Mouse (Mus musculus) frontal cortex, postnatal 10 days (tissue): ENCODE results near the gene Rap1gap2.
"Not testable (repeated sequence)": the region's sequence is repeated elsewhere in the genome, so short reads cannot be mapped to it uniquely, and the experiment has no call there.

Source experiments
- DNase-seq, 2 experiments: peaks; one replicate each; pipeline ENCODE4 v3.0.0; 2022; ENCODE audit warnings: low spot score in 2 of 2, mixed read lengths in 1 of 2

Rap1gap2 gene

DNA sequence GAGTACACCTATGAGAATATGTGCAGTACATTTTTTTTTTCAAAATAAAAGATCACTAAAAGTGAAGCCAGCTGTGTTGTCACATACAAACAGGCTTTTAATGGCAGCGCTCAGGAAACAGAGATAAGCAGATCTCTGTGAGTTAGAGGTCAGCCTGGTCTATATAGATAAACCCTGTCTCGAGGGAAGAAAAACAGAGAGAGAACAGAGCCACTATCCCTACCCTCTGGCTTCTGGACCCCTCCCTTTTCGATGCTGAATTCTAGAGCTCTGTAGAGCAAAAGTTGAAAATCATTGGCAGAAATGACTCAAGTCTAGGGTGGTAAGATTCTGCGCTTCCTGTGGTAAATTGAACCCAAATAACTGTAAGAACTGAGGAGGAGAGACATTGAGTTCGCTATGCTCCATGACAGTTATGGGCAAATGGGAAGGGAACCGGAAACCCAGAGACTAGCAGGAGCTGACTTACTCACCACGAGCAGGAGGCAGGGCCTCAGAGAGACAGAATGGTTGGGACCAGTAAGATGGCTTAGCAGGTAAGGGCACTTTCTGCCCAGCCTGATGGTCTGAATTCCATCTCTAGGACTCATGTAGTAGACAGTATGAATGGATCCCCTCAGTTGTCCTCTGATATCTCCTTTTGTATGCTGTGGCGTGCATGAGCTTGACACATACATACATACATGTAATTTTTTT, 11.4 kb upstream of the Rap1gap2 start:
- no peak for DNase-seq

DNA sequence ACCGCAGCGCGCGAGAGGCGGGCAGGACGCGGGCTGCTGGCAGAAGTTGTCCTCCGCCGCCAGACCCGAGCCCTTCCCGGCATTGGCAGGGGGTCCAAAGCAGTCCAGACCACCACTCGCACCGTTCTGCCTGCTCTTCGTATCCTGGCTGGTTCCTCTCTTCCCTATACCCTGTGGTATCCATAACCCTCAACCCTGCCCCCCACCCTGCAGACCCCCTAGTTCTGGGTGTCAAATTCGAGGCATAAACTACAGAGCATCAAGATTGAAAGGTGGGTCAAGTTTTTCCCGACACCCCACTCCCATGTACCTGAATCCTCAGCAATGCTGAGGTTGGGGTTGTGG, 9.2 kb upstream of the Rap1gap2 start:
- DNase-seq = no peak

DNA sequence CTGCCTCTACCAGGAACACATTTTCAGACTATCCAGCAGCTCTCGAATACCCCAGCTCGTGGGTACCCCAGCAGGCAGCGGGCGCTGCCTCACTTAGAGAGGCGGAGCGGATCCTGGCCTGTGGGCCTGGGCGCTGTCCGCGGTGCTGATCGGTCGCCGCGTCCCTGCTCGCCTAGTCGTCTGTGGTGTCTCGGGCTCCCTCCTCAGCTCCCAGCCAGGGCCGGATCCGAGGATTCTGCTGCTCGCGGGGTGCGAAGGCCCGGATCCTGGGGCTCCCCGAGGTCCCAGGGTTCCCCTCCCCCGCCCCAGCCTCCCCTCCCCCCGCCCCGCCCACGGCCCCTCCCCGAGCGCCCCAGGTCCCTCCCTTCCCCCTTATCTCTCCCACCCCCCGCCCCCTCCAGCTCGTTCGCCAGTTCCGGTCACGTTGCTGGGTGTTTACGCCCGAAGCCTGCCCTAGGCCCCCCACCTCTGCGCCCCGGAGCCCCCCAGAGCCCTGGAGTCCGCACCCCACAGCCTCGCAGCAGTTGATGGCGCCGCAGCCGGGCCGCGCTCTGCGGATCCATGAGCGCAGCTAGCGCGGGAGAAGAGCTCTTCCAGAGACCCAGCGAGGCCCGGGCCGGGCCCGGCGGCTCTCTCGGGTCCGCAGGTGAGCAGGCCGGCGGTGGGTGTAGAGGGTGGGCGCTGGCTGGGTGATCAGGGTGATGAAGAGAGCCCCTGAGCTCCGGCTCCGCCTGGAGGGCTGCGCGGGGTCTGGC, 8.7 kb upstream of the Rap1gap2 start, which contains the start of gene Ccdc92b:
TSS of gene Ccdc92b (plus strand) at position 405 of the 755 bp plus-strand sequence.
- peak; percentile 39 to 74 for DNase-seq

DNA sequence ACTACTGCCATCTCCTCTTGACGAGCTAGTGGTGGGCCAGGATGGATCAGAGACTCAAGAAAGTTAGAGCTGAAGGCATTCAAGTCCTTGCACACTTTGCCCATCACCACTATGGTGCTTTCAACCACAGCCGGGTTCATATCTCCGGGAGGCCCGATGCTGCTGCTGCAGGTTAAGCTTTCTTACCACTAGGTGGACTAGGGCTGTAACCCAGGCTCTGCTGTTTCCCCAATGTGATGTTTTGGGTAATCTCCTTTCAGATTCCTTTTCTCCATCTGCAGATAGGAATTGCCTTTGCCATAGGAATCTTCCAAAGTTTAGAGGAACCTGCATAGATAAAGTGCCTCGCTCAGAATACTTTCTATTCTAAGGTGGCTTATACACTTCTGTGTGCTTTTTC, 4.9 kb upstream of the Rap1gap2 start:
- no peak for DNase-seq

DNA sequence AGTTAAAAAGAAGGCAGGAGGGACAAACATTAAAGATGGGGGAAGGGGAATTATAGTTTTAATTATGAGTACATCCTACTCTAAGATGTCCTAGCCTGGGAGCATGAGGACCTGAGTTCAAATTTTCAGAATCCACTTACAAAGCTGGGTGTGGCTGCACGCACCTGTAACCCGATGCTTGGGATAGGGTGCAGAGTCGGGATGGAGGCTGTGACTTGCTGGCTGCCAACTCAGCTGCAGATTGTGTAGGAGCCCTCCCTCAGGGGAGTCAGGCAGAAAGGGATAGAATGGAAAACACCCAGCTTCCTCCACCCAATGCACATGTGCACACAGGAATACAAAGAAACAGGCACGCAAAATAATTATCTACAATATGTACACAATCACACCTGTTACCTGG, 2.7 kb upstream of the Rap1gap2 start:
- DNase-seq = no peak

DNA sequence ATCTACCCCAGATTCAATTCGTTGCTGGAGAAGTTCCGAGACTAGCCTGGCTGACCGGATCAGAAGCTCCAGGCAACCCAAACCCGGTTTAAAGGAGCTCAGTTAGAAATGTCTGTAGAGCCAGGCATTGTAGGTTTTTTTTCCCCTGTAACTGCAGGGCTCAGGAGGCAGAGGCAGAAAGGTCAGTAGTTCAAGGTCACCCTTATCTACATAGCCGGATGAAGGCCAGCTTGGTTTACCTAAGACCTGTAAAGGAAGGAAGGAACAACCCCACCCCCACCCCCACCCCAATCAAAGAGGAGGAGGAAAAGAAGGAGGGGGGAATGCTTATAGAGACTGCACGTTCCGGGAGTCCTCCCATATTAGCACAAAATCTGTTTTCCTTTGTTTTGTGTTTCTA, 722 bp upstream of the Rap1gap2 start:
- DNase-seq = no peak

DNA sequence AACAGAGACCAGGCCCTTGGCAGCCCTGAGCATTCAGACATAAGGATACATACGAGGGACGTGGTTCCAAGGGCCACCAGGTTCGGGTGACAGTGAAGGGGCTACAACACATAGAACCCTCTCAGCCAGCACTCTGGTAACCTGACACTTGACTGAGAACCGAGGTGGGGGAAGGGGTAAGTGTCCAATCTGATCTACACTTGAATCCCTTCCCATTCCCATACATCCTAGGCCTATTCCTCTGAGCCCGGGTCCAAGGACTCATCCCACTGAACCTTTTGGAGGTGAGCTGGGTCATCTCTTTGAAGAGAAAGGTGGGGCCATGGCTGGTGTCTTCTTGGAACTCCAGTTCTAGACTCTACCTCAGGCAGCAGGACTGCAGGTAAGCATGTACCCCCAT, 647 bp downstream of the Rap1gap2 start:
- no peak for DNase-seq

DNA sequence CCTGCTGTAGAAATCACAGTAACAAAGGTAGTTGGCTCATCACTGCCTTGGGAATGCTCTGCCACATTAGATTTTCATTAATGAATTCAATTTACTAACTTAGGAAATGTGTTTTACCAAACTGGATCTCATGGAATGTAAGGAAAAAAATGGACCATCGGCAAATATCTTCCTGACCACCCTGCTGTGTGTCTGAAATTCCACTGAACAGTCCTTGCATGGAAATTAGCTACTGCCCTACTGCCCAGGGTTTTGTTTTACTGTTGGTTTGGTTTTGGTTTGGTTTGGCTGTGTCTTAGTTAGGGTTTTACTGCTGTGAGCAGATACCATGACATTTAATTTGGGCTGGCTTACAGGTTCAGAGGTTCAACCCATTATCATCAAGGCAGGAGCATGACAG, 8.4 kb downstream of the Rap1gap2 start:
- no peak for DNase-seq

DNA sequence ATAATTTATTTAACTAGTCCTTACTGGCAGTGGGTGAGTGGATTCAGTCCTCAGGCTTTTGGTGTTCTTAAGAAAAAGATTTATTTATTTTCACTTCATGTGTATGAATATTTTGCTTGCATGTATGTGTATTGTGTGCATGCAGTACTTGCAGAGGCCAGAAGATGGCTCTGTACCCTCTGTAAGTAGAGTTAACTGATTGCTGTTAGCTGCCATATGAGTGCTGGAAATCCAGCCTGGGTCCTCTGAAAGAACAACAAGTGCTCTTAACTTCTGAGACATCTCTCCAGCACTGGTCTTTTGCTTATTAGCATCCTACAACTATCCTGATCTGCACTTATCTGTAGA, 12.8 kb downstream of the Rap1gap2 start:
- no peak for DNase-seq

DNA sequence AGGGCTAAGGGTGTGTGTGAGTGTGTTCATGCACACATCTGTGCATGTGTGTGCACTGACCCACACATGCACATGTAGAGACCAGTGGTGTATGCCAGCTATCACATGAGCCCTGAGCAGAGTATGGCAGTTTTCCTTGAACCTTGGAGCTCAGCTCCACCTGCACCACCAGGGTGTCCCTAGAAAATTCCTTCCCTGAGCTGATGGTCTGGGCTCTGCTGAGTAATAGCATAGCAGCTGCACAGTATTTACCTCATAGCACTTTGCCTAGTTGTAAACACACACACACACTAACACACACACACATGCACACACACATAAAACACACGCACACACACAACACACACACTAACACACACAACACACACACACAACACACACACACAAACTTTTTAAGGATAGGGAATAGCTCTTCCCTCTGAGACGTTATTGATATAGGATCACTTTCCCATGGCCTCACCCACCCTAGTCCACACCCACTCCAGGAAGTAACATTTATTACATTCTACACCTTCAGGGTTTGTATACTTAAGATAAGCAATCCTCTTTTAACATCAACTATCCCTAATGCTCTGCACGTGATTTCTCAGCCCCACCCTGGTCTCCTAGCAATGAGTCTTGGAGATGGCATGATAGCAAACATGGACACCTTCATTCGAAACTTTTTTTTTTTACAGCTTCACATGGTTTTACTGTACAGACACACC, 13.3 kb downstream of the Rap1gap2 start:
- DNase-seq = no peak

DNA sequence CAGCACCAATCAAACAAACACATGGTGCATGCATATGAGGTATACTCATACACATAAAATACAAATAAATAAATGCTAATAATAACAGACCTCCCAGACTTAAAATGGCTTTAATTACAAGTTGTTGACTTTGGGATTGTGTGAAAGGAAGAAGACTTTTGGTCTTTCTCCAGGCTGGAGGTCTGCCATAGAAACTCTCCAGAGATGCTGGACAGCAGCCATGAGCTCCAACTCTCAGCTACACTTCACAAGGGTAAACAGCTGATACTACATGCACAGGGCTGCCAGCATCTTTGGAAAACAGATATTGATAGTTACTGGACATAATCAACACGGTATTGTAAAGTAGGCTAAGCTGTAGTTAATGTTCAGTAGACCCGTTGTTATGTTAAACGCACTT, 18.5 kb downstream of the Rap1gap2 start:
- no peak for DNase-seq

DNA sequence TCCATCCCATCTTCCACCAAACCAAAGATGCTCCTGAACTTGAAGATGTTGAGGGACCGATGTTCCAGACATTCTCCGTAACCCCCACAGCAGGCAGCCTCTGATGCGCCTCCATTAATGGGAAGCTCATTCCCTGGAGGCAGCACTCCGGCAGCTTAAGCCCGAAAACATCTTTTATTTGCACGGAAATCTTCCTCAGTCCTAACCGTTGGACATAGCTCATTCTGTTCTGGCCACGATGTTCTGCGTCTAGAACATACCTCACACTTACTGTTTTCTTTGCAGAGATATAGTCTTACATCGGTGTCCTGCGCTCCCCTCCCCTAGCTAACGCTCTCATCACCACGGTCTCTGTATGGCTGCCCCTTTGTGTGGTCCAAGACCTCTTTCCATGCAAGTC, 20.0 kb downstream of the Rap1gap2 start:
- no peak for DNase-seq

DNA sequence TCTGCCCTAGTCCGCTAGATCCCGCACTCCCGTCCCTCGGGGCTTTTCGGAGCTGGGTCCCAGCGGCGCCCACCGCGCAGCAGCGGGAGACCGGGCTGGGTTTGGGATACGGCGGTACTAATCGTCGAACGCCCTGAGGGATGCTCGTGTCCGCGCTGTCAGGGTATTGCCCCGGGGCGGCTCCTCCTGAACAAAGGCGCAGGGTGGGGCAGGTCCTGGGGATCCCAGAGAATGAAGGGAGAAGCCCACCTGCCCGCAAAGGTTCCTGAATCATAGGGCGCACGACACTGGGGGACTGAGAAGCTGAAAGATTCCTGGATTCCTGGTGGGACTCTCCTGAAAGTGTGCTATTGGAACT, 20.5 kb downstream of the Rap1gap2 start:
- DNase-seq = no peak

DNA sequence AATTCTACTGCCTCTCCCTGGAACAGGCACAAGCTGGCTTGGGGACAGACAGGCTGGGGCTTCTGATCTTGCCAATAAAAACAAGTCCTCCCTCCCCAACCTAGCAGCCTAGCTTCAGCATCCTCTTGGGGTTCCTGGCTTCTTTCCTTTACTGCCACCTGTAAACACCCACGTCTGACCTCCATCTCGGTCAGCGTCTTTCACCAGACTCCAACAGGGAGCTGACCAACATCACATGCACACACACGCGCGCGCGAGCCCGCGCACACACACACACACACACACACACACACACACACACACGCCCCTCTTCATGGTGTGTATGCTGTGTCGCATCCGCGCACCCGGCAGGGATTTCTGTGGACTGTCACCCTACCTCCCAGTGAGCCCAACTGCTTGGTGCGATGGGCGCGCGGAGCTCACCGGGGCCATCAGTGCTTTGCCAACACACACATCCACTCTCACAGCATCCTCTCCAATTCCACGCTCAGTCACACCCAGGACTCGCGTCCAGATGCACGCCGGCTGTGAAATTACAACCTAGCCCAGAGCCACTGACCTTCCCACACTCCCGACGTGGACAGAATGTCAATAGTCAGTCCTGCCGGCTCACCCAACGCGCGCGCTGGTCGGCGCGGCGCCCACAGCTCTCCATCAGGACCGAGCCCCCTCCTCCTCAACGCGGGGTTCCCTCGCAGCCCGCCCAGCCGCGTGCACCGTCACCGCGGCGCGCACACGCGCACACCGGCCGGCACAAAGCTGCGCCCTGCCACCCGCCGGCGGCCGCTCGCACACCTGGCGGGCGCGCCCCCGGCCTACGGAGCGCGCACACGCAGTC, 21.1 kb downstream of the Rap1gap2 start:
- DNase-seq = peak; percentile 34 to 64

DNA sequence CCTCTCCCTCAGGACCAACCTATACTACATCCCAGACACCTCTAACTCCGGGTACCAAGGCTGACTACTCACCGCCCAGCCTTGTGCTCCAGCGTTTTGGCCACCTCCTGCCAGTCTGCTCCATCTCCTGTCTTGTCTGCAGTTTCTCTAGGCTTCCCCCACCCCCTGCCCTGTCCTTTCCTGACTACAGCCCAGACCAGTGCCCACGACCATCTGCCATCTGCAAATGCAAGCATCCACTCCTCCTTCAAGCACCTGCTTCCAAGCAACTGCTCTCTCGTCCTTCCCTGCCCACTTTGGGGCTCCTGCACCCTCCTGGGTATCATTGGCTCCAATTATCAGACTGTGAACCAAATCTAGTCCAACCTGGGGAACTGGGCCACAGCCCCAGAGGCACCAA, 24.3 kb downstream of the Rap1gap2 start:
- DNase-seq = no peak

DNA sequence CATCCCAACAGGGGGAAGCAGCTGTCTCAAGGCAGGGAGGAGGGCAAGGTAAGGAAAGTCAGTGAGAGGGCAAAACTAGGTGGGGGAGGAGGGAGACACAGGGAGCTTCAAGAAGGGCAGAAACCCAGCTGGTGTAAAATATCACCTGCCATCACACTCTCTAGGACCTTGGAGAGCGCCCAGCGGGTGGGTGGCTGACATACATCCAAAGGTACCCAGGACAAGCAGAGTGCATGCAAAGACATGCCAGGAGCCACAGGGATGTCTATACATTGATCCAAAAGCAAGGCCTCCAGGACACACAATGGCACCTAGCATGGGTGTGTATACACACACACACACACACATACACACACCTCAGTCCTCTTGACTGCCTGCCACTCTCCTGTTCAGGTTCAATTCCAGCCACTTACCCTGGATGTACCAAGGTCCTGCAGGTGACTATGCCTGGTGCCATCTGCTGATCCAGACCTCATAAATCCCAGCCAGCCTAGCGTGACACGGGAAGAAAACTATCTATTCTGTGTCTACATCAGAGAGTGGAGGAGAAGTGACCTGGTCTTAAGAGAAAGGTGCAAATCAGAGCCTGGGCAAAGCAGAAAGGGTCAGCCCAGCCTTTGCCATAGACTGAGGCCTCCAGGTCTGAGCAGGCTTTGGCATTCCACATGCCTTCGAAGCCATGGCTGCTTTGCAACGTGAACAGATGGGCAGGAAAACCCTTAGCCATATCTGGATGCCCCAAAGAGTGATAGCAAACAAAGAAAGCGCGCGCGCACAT, 25.6 kb downstream of the Rap1gap2 start:
- DNase-seq = no peak

DNA sequence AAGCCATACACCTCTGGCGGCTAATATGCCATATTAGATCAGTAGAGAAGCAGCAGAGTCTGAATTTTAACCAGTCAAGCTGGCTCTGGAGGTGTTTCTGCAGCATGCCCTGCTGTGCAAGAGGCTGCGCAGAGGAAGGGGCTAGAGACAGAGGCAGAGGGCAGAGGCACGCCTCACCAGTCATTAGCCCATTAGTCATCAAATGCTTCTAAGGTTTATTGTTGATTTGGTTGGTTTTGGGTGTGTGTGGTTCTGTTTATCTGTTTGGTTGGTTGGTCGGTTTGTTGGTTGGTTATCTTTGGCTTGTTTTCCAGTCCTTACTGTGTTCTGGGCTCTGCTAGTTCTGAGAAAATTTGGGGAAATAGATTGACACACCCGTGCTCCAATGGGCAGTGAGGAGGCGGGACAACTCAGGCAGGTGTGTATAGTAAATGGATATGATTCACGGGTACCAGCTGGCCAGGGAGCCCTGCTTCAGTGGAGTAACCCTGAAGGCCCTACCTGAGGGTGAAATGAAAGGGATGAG, 26.8 kb downstream of the Rap1gap2 start:
- DNase-seq = no peak

DNA sequence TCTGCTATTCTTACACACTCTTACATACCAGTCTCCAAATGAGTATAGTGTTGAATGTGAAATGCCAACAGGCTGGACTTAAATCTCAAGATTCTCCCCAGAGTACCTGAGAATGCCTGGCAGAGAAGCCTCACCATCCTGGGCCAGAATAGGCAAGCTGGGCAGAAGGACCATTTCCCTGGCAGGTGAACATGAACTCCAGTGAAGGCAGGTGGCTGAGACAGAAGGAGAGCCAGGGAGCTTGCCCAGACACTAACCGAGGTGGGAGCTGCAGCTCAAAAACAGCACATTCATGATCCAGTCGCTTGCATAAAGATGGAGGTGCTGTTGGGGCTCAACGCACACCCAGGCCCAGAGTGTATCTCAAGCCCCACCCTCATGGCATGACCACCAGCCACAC, 28.3 kb downstream of the Rap1gap2 start:
- DNase-seq = no peak

DNA sequence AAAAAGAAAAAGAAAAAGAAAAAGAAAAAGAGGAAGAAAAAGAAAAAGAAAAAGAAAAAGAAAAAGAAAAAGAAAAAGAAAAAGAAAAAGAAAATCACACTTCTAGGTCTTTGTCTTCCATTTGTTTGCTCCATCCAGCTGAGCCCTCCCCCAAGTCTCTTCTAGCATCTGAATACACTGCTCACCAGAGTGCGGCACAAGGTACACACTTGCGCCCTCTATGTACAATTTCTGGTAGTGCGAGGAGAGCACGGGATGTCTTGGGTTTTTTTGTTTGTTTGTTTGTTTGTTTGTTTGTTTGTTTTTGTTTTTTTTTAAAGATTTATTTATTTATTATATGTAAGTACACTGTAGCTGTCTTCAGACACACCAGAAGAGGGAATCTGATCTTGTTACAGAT, 29.4 kb downstream of the Rap1gap2 start:
- DNase-seq = not testable (repeated sequence)

DNA sequence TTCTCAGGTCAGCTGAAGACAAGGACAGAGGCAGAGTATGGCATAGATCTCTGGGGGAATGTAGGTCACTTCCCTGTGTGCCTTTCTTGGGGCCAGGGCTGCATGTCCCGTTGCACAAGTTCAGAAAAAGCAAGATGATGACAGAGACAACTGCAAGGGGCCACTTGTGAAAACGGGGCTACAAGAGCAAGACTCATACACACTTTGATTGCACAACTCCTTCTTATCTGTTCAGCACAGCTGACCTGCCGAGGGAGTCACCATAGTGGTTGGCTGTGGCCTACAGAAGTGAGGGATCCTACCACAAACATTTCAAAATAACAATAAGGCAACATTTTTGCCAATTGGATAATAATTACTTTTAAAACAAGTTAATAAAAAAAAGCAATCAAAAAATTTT, 33.6 kb downstream of the Rap1gap2 start:
- no peak for DNase-seq

DNA sequence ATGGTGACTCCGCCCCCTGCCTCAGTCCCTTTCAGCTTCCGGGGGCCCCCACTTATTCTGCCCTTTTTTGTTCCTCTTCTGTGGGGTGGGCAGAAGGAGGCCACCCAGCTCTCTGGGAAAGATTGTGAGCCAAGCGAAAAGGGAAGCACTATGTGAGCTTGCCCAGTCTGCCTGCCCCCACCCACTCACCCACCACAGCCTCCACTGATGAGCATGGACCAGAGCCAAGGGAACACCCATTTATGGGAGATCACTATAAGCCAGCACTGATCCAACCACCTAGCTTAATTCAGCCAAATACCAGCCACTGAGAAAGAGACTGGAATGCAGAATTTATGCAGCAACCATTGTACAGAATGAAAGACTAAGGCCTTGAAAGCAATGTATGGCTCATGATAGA, 34.8 kb downstream of the Rap1gap2 start:
- no peak for DNase-seq
